Mouse (Mus musculus): ENCODE measurements around the gene Tap1. TPM values are rescaled to one million over a fixed set of nuclear protein-coding genes. Genes with fewer than 3 reads are reported as not detected.
A peak's percentile ranks its signal among the peaks of the same experiment; 100 is the strongest.

The Tap1 gene
- polyA plus RNA-seq, 1 experiment from 2014 or later = 7.2 TPM

GRCm38 (mm10) chr17:34185526-34185925, 1.8 kb upstream of the Tap1 start:
- WGBS = 86% methylated on average over 9 of the region's 9 CpGs
- no peak for ATAC-seq (ENCODE audit: insufficient number of reproducible peaks, insufficient read depth, low FRiP score, low read depth)
- H3K4me1 ChIP-seq (ENCODE audit: control insufficient read depth, insufficient read depth, low read length) = peaks cover 4% of the 10 kb centered on the region; the same call in 1 of the 2 replicates
- H3K4me3 ChIP-seq (ENCODE audit: low read depth, low read length) = no peak overlapping the region
- no peak overlapping the region for H3K9ac ChIP-seq (replicated peaks; ENCODE audit: low read depth, low read length)
- no peak overlapping the region for H3K27ac ChIP-seq (ENCODE audit: low read length)
- no peaks in the 10 kb centered on the region for H3K36me3 ChIP-seq (ENCODE audit: control insufficient read depth, insufficient read depth, low read length)
- H3K4me2 ChIP-seq (replicated peaks; ENCODE audit: low read depth, low read length) = no peak overlapping the region
- no peaks in the 10 kb centered on the region for H3K27me3 ChIP-seq (ENCODE audit: control insufficient read depth, insufficient read depth, low read length)
- no peaks in the 10 kb centered on the region for H3K9me3 ChIP-seq (ENCODE audit: control insufficient read depth, low read depth, low read length)

DNA sequence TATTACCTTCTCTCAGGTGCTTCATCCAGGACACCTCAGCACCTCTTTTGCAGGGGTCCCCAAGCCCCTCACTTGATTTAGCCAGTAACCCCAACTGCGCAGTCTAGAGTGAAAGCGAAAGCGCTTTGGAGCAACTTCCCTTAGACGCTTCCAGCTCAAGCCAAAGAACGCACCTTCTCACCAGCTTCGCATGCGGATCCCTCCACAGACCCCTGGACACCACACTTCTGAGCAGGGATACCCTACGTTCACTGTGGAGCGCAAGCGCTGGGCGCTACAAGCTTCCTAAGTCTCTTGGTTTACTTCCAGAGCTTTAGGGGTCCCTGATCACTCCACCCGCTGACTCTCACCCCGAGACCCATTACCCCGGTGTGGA, 480 bp upstream of the Tap1 start:
- WGBS = 5% methylated on average over 14 of the region's 14 CpGs
- peak; percentile 49; the same call in 1 of the 2 replicates for ATAC-seq (ENCODE audit: insufficient number of reproducible peaks, insufficient read depth, low FRiP score, low read depth)

GRCm38 (mm10) chr17:34188010-34188409, 657 bp downstream of the Tap1 start:
- peak overlapping the region; percentile 67; the same call in 1 of the 2 replicates for H3K27ac ChIP-seq (ENCODE audit: low read length)
- H3K4me1 ChIP-seq (ENCODE audit: control insufficient read depth, insufficient read depth, low read length) = peaks cover 4% of the 10 kb centered on the region; the same call in 1 of the 2 replicates
- peak overlapping the region; percentile 56 for H3K4me3 ChIP-seq (ENCODE audit: low read depth, low read length)
- H3K36me3 ChIP-seq (ENCODE audit: control insufficient read depth, insufficient read depth, low read length) = no peaks in the 10 kb centered on the region
- no peaks in the 10 kb centered on the region for H3K9me3 ChIP-seq (ENCODE audit: control insufficient read depth, low read depth, low read length)
- peak overlapping the region; percentile 50 for H3K9ac ChIP-seq (replicated peaks; ENCODE audit: low read depth, low read length)
- peak overlapping the region; percentile 91 for H3K4me2 ChIP-seq (replicated peaks; ENCODE audit: low read depth, low read length)
- WGBS = 6% methylated on average over 20 of the region's 20 CpGs
- 0 out of 2 replicates have a peak, but pooled peaks cover 7% of the 10 kb centered on the region for H3K27me3 ChIP-seq (ENCODE audit: control insufficient read depth, insufficient read depth, low read length)
- ATAC-seq (ENCODE audit: insufficient number of reproducible peaks, insufficient read depth, low FRiP score, low read depth) = no peak

More for the DNA sequence above, 480 bp upstream of the Tap1 start:
- H3K4me3 ChIP-seq (ENCODE audit: low read depth, low read length) = peak overlapping the region; percentile 56
- no peaks in the 10 kb centered on the region for H3K9me3 ChIP-seq (ENCODE audit: control insufficient read depth, low read depth, low read length)
- 0 out of 2 replicates have a peak, but pooled peaks cover 2% of the 10 kb centered on the region for H3K27me3 ChIP-seq (ENCODE audit: control insufficient read depth, insufficient read depth, low read length)
- peaks cover 4% of the 10 kb centered on the region; the same call in 1 of the 2 replicates for H3K4me1 ChIP-seq (ENCODE audit: control insufficient read depth, insufficient read depth, low read length)
- peak overlapping the region; percentile 36; the same call in 1 of the 2 replicates for H3K9ac ChIP-seq (replicated peaks; ENCODE audit: low read depth, low read length)
- H3K27ac ChIP-seq (ENCODE audit: low read length) = no peak overlapping the region
- peak overlapping the region; percentile 91 for H3K4me2 ChIP-seq (replicated peaks; ENCODE audit: low read depth, low read length)
- H3K36me3 ChIP-seq (ENCODE audit: control insufficient read depth, insufficient read depth, low read length) = no peaks in the 10 kb centered on the region

DNA sequence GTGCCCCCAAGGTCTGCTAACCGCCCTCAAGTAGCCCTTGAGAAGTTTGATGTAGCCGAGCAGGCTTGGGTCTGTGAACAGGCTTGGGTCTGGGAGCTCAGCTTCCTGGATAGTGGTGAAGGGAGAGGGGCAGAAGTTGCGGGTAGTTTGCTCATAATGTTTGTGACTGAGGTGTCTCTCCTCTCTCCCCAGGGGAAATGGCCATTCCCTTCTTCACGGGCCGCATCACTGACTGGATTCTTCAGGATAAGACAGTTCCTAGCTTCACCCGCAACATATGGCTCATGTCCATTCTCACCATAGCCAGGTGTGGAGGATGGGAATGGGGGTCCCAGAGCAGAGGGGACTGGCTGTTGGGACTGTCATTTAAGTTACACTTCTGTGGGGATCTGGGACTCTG, 1.6 kb downstream of the Tap1 start:
- Histone ChIP-seq H3K27me3 (ENCODE audit: control insufficient read depth, insufficient read depth, low read length) (0 out of 2 replicates have a peak, but pooled peaks cover 10% of the 10 kb centered on the region), H3K36me3 (ENCODE audit: control insufficient read depth, insufficient read depth, low read length) (no peaks in the 10 kb centered on the region), H3K4me3 (ENCODE audit: low read depth, low read length) (no peak overlapping the region), H3K27ac (ENCODE audit: low read length) (no peak overlapping the region), H3K4me1 (ENCODE audit: control insufficient read depth, insufficient read depth, low read length) (peaks cover 4% of the 10 kb centered on the region; the same call in 1 of the 2 replicates), H3K9ac (replicated peaks; ENCODE audit: low read depth, low read length) (no peak overlapping the region), H3K4me2 (replicated peaks; ENCODE audit: low read depth, low read length) (no peak overlapping the region), H3K9me3 (ENCODE audit: control insufficient read depth, low read depth, low read length) (no peaks in the 10 kb centered on the region)
- 76% methylated on average over 6 of the region's 6 CpGs for whole genome bisulfite sequencing
- ATAC-seq (ENCODE audit: insufficient number of reproducible peaks, insufficient read depth, low FRiP score, low read depth) = no peak

DNA sequence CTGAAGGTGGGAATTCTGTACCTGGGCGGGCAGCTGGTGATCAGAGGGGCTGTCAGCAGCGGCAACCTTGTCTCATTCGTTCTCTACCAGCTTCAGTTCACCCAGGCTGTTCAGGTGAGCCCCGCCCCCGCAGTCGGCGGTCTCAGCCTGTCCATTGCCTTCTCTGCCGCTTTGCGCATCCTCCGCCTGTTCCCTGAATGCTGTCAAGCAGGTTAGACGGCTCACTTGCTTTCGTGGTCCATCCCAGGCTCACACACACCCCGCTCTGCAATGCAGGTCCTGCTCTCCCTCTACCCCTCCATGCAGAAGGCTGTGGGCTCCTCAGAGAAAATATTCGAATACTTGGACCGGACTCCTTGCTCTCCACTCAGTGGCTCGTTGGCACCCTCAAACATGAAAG, 5.5 kb downstream of the Tap1 start:
- no peak for ATAC-seq (ENCODE audit: insufficient number of reproducible peaks, insufficient read depth, low FRiP score, low read depth)
- 21% methylated on average over 16 of the region's 16 CpGs for WGBS
- no peaks in the 10 kb centered on the region for H3K36me3 ChIP-seq (ENCODE audit: control insufficient read depth, insufficient read depth, low read length)
- no peak overlapping the region for H3K4me3 ChIP-seq (ENCODE audit: low read depth, low read length)
- peaks cover 33% of the 10 kb centered on the region for H3K27me3 ChIP-seq (ENCODE audit: control insufficient read depth, insufficient read depth, low read length)
- no peak overlapping the region for H3K27ac ChIP-seq (ENCODE audit: low read length)
- peaks cover 3% of the 10 kb centered on the region; the same call in 1 of the 2 replicates for H3K4me1 ChIP-seq (ENCODE audit: control insufficient read depth, insufficient read depth, low read length)
- H3K4me2 ChIP-seq (replicated peaks; ENCODE audit: low read depth, low read length) = no peak overlapping the region
- H3K9ac ChIP-seq (replicated peaks; ENCODE audit: low read depth, low read length) = no peak overlapping the region
- no peaks in the 10 kb centered on the region for H3K9me3 ChIP-seq (ENCODE audit: control insufficient read depth, low read depth, low read length)

DNA sequence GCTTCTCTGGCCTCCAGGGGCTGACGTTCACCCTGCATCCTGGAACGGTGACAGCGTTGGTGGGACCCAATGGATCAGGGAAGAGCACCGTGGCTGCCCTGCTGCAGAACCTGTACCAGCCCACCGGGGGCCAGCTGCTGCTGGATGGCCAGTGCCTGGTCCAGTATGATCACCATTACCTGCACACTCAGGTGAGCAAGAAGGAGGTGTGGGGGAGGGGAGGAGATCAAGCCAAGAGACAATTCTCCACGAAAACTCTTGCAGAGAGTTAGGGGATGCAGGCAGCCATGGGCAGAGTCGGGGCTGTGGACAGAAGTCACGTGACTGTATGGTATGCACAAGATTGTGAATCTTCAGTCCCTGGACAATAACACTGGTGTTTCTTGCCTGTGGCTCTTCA, 6.1 kb downstream of the Tap1 start:
- peaks cover 39% of the 10 kb centered on the region for H3K27me3 ChIP-seq (ENCODE audit: control insufficient read depth, insufficient read depth, low read length)
- no peak for ATAC-seq (ENCODE audit: insufficient number of reproducible peaks, insufficient read depth, low FRiP score, low read depth)
- 53% methylated on average over 8 of the region's 8 CpGs for WGBS
- H3K36me3 ChIP-seq (ENCODE audit: control insufficient read depth, insufficient read depth, low read length) = no peaks in the 10 kb centered on the region
- no peak overlapping the region for H3K4me2 ChIP-seq (replicated peaks; ENCODE audit: low read depth, low read length)
- H3K4me3 ChIP-seq (ENCODE audit: low read depth, low read length) = no peak overlapping the region
- H3K9me3 ChIP-seq (ENCODE audit: control insufficient read depth, low read depth, low read length) = no peaks in the 10 kb centered on the region
- H3K27ac ChIP-seq (ENCODE audit: low read length) = no peak overlapping the region
- 0 out of 2 replicates have a peak, but pooled peaks cover 5% of the 10 kb centered on the region for H3K4me1 ChIP-seq (ENCODE audit: control insufficient read depth, insufficient read depth, low read length)
- no peak overlapping the region for H3K9ac ChIP-seq (replicated peaks; ENCODE audit: low read depth, low read length)

- Histone ChIP-seq H3K27me3 (ENCODE audit: control insufficient read depth, insufficient read depth, low read length) (peaks cover 42% of the 10 kb centered on the region), H3K36me3 (ENCODE audit: control insufficient read depth, insufficient read depth, low read length) (no peaks in the 10 kb centered on the region), H3K4me3 (ENCODE audit: low read depth, low read length) (no peak overlapping the region), H3K9me3 (ENCODE audit: control insufficient read depth, low read depth, low read length) (no peaks in the 10 kb centered on the region), H3K27ac (ENCODE audit: low read length) (no peak overlapping the region), H3K9ac (replicated peaks; ENCODE audit: low read depth, low read length) (no peak overlapping the region), H3K4me1 (ENCODE audit: control insufficient read depth, insufficient read depth, low read length) (0 out of 2 replicates have a peak, but pooled peaks cover 5% of the 10 kb centered on the region), H3K4me2 (replicated peaks; ENCODE audit: low read depth, low read length) (no peak overlapping the region)
- ATAC-seq (ENCODE audit: insufficient number of reproducible peaks, insufficient read depth, low FRiP score, low read depth) = no peak
- WGBS = 78% methylated on average over 4 of the region's 4 CpGs
These were observed 7.4 kb downstream of the Tap1 start for GRCm38 (mm10) chr17:34194723-34195122.

DNA sequence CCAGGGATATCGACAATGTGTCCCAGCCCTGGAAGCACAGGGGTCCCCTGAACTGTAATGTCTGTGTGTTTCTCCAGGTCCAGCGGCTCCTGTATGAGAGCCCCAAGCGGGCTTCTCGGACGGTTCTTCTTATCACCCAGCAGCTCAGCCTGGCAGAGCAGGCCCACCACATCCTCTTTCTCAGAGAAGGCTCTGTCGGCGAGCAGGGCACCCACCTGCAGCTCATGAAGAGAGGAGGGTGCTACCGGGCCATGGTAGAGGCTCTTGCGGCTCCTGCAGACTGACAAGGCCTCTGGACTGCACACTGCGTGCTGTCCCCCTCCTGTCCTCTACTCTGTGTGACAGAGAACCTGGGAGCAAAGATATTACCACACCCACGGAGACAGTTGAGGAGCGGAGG, 9.1 kb downstream of the Tap1 start:
- Histone ChIP-seq H3K27ac (ENCODE audit: low read length) (no peak overlapping the region), H3K4me2 (replicated peaks; ENCODE audit: low read depth, low read length) (no peak overlapping the region), H3K27me3 (ENCODE audit: control insufficient read depth, insufficient read depth, low read length) (peaks cover 42% of the 10 kb centered on the region), H3K9me3 (ENCODE audit: control insufficient read depth, low read depth, low read length) (no peaks in the 10 kb centered on the region), H3K36me3 (ENCODE audit: control insufficient read depth, insufficient read depth, low read length) (no peaks in the 10 kb centered on the region), H3K9ac (replicated peaks; ENCODE audit: low read depth, low read length) (no peak overlapping the region), H3K4me3 (ENCODE audit: low read depth, low read length) (no peak overlapping the region), H3K4me1 (ENCODE audit: control insufficient read depth, insufficient read depth, low read length) (0 out of 2 replicates have a peak, but pooled peaks cover 5% of the 10 kb centered on the region)
- no peak; the same call in 1 of the 2 replicates for ATAC-seq (ENCODE audit: insufficient number of reproducible peaks, insufficient read depth, low FRiP score, low read depth)
- 39% methylated on average over 12 of the region's 12 CpGs for WGBS

Data from stomach, embryonic 14.5 days (tissue).